Mouse (Mus musculus) limb, embryonic 11.5 days (tissue): ENCODE data around the gene Elavl2. TPM values are rescaled to one million over a fixed set of nuclear protein-coding genes. Genes with fewer than 3 reads are reported as not detected.

Experiments used
- ATAC-seq: fragments of 200-750 bp; cut with Nextera tagmentation; 2 replicates; pipeline ENCODE4 v1.8.0; 2017; ENCODE audit warnings: low read depth; ENCODE audit not compliant: insufficient number of reproducible peaks, low FRiP score, low TSS enrichment
- DNase-seq: peaks from one replicate; pipeline ENCODE4 v3.0.0-alpha.2; 2015; ENCODE audit warnings: low spot score
- H3K27ac ChIP-seq: fragments of 300-500 bp; sonication (generic); replicated peaks from 2 replicates; pipeline ENCODE4 v1.5.1; 2014; ENCODE audit warnings: low read depth, mild to moderate bottlenecking, low read length
- H3K27me3 ChIP-seq: fragments of 300-500 bp; sonication (generic); 2 replicates; pipeline ENCODE4 v1.6.1; 2014; ENCODE audit warnings: mild to moderate bottlenecking, low read length, mixed read lengths; ENCODE audit not compliant: control insufficient read depth, insufficient read depth
- H3K36me3 ChIP-seq: fragments of 300-500 bp; sonication (generic); 2 replicates; pipeline ENCODE4 v1.6.1; 2014; ENCODE audit warnings: mild to moderate bottlenecking, low read length, moderate library complexity, mixed read lengths; ENCODE audit not compliant: control insufficient read depth, insufficient read depth
- H3K4me1 ChIP-seq: fragments of 300-500 bp; sonication (generic); 2 replicates; pipeline ENCODE4 v1.6.1; 2014; ENCODE audit warnings: low read length, mixed read lengths; ENCODE audit not compliant: control insufficient read depth, insufficient read depth
- H3K4me2 ChIP-seq: fragments of 300-500 bp; sonication (generic); 2 replicates; pipeline ENCODE4 v1.6.1; 2014; ENCODE audit warnings: low read depth, mild to moderate bottlenecking, moderate library complexity; ENCODE audit not compliant: severe bottlenecking
- H3K4me3 ChIP-seq: fragments of 300-500 bp; sonication (generic); 2 replicates; pipeline ENCODE4 v1.5.1; 2014; ENCODE audit warnings: low read depth, low read length
- H3K9ac ChIP-seq: fragments of 300-500 bp; sonication (generic); 2 replicates; pipeline ENCODE4 v1.6.1; 2014; ENCODE audit warnings: mild to moderate bottlenecking, low read length
- H3K9me3 ChIP-seq: fragments of 300-500 bp; sonication (generic); 2 replicates; pipeline ENCODE4 v1.6.1; 2016; ENCODE audit warnings: low read length; ENCODE audit not compliant: control insufficient read depth
- WGBS: fragments of 180-500 bp; shearing (Covaris S2); extraction: QIAGEN DNeasy Blood & Tissue Kit; methylation state at CpG from one replicate; pipeline ENCODE4 v1.1.7; 2014; 5-methylcytosine and 5-hydroxymethylcytosine counted together
- microRNA-seq: library from miRNA; unstranded; fragments of <30 nt; microRNA quantifications from one replicate; pipeline ENCODE4, GENCODE M21; 2016
- polyA plus RNA-seq: library from polyadenylated mRNA; unstranded; fragments of >200 nt; fragmentation: Nextera tagmentation; extraction: Ambion mirVana; gene quantifications from 2 replicates; pipeline ENCODE4 v1.2.1, GENCODE M21; 2014

Elavl2 gene
- polyA plus RNA-seq, 1 experiment from 2014 or later, result 4.2 TPM

- H3K4me3 ChIP-seq, result no peak overlapping the region
- no peaks in the 10 kb centered on the region for H3K36me3 ChIP-seq
- no peaks in the 10 kb centered on the region for H3K27me3 ChIP-seq
- H3K9ac ChIP-seq, result no peak overlapping the region
- no peak for ATAC-seq
- H3K4me1 ChIP-seq, result no peaks in the 10 kb centered on the region
- DNase-seq, result no peak
- H3K4me2 ChIP-seq, result no peak overlapping the region
- 86% methylated on average over 4 of the region's 4 CpGs for WGBS
- no peaks in the 10 kb centered on the region for H3K9me3 ChIP-seq
- no peak overlapping the region for H3K27ac ChIP-seq
These were observed 176.8 kb downstream of the Elavl2 start for GRCm38 (mm10) chr4:91223811-91224210.

GRCm38 (mm10) chr4:91219322-91219721, 181.3 kb downstream of the Elavl2 start:
- no peak for ATAC-seq
- no peak overlapping the region for H3K4me2 ChIP-seq
- WGBS, result 85% methylated on average over 3 of the region's 3 CpGs
- H3K27me3 ChIP-seq, result no peaks in the 10 kb centered on the region
- H3K36me3 ChIP-seq, result no peaks in the 10 kb centered on the region
- H3K9me3 ChIP-seq, result no peaks in the 10 kb centered on the region
- H3K9ac ChIP-seq, result no peak overlapping the region
- no peak for DNase-seq
- no peak overlapping the region for H3K27ac ChIP-seq
- H3K4me1 ChIP-seq, result no peaks in the 10 kb centered on the region
- H3K4me3 ChIP-seq, result no peak overlapping the region

- no peak for ATAC-seq
- Histone ChIP-seq H3K4me2 (no peak overlapping the region), H3K9ac (no peak overlapping the region), H3K9me3 (no peaks in the 10 kb centered on the region), H3K4me1 (0 out of 2 replicates have a peak, but pooled peaks cover 4% of the 10 kb centered on the region), H3K36me3 (no peaks in the 10 kb centered on the region), H3K27me3 (no peaks in the 10 kb centered on the region), H3K27ac (no peak overlapping the region), H3K4me3 (no peak overlapping the region)
- WGBS, result 68% methylated on average over 3 of the region's 3 CpGs
- no peak for DNase-seq
These were observed 186.7 kb downstream of the Elavl2 start for GRCm38 (mm10) chr4:91213917-91214316.

- H3K36me3 ChIP-seq, result no peaks in the 10 kb centered on the region
- H3K4me3 ChIP-seq, result no peak overlapping the region
- no peaks in the 10 kb centered on the region for H3K27me3 ChIP-seq
- no peaks in the 10 kb centered on the region for H3K9me3 ChIP-seq
- no peak overlapping the region for H3K9ac ChIP-seq
- ATAC-seq (no peak), DNase-seq (no peak)
- 61% methylated on average over 6 of the region's 6 CpGs for WGBS
- H3K4me2 ChIP-seq, result no peak overlapping the region
- 0 out of 2 replicates have a peak, but pooled peaks cover 7% of the 10 kb centered on the region for H3K4me1 ChIP-seq
- H3K27ac ChIP-seq, result no peak overlapping the region
These were observed 191.9 kb downstream of the Elavl2 start for GRCm38 (mm10) chr4:91208415-91209292.

Small RNA genes lying within 50 kb of the gene (microRNA-seq; reads per million reads assigned to microRNA genes)
- gene Mir6402, result not detected
